Mouse (Mus musculus) cerebellum, adult 2 months (tissue): ENCODE measurements around the gene Fan1. TPM values are rescaled to one million over a fixed set of nuclear protein-coding genes. Genes with fewer than 3 reads are reported as not detected.

ENCODE experiments used
- DNase-seq, 2 experiments: peaks; one replicate each; pipeline ENCODE4 v3.0.0; 2021
- H3K27ac ChIP-seq: fragments of 200-500 bp; 2 replicates; pipeline ENCODE4 v1.5.1; 2012; ENCODE audit warnings: low read length, control low read depth, inconsistent platforms; ENCODE audit not compliant: insufficient read depth
- H3K27me3 ChIP-seq: fragments of 200-500 bp; 2 replicates; pipeline ENCODE4 v1.6.1; 2012; ENCODE audit warnings: inconsistent platforms, mild to moderate bottlenecking, low read length, moderate library complexity; ENCODE audit not compliant: control insufficient read depth, insufficient read depth
- H3K4me1 ChIP-seq: fragments of 200-500 bp; 2 replicates; pipeline ENCODE4 v1.6.1; 2011; ENCODE audit warnings: low read length; ENCODE audit not compliant: control insufficient read depth, insufficient read depth
- H3K4me3 ChIP-seq: fragments of 200-500 bp; replicated peaks from 2 replicates; pipeline ENCODE3; 2011; ENCODE audit warnings: mild to moderate bottlenecking, low read depth, low read length, control low read depth; ENCODE audit not compliant: insufficient read depth
- CTCF ChIP-seq: fragments of 200-500 bp; IDR thresholded peaks from 2 replicates; pipeline ENCODE4 v1.5.1; 2011; ENCODE audit warnings: low read depth, mild to moderate bottlenecking, control low read depth, low read length, moderate library complexity, borderline replicate concordance; ENCODE audit not compliant: insufficient read depth
- POLR2A ChIP-seq: fragments of 200-500 bp; IDR thresholded peaks from 2 replicates; pipeline ENCODE4 v1.6.1; 2011; ENCODE audit warnings: low read length, control low read depth, borderline replicate concordance; ENCODE audit not compliant: insufficient read depth
- WGBS: fragments of 180-500 bp; shearing (Covaris S2); methylation state at CpG from one replicate; pipeline ENCODE4 v1.1.7; 2018; 5-methylcytosine and 5-hydroxymethylcytosine counted together
- polyA plus RNA-seq: library from polyadenylated mRNA; depleted of rRNA; stranded (reverse); fragments of >200 nt; gene quantifications from 2 replicates; pipeline ENCODE4 v1.2.3, GENCODE M21; 2012; rRNA removed

Gene Fan1
- polyA plus RNA-seq, result 6.8 and 7.0 TPM in 2 replicates

DNA sequence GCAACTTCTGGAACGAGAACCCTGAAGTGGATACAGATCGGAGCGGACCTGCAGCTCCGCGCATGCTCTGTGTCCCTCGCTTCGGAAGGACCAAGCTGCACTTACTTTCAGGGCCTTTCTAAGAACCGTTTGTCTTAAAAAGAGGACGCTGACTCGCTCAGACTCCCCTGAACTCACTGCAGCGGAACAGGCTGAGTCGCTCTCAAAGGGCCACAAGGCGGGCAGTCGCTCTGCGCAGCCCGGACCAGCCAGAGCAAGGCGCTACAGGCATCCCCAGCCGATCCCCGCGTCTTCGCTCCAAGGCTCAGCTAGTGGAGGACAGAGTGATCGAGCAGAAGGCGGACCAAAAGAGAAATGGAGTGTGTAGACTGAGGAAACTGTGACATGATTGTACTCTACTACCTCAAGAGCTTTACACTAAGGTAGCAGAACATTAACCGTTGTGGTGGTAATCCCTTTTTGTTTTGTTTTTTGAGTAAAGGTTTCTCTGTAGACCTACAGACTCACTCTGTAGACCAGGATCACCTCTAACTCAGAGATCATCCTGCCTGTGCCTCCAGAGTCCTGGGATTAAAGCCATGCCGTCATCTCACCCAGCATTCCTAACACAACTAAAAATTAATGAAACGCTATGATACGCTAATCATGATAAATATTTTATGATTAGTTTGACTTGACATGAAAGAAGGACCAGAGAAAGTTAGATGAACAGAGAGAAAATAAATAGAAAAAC lies at the start of gene Fan1:
Gene Fan1 (minus strand): TSS at position 266 of the 733 bp plus-strand sequence.
- DNase-seq, result peak; percentile 86 to 92
- WGBS, result 3% methylated on average over 27 of the region's 27 CpGs
- H3K4me3 ChIP-seq, result peak within 1 kb of the TSS; percentile 79
- H3K27ac ChIP-seq, result peak within 1 kb of the TSS; percentile 71
- TF ChIP-seq CTCF (no peak), POLR2A (peak; percentile 97; the same call in 1 of the 2 replicates)
- H3K27me3 ChIP-seq, result no peaks in the 10 kb centered on the region
- H3K4me1 ChIP-seq, result peaks cover 8% of the 10 kb centered on the region; the same call in 1 of the 2 replicates

DNA sequence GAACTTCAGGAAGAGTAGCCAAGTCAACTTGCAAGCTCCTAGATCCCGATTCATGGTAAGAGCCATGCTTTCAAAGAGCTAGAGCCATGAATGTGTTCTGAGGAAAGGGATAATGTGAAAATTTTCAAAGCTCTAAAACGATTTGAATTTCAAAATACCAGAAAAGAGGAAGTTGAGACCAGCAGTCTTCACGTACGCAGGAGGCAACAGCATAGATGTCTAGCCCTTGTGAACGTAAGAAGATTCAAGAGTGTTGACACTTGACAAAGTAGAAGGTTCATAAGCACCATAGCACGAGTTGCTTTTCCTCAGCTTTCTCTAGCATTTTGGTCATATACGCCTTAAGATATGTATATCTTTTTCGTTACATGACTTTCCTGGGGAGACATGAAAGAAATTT lies 30.1 kb upstream of the Fan1 start:
- TF ChIP-seq CTCF (no peak), POLR2A (no peak)
- Histone ChIP-seq H3K27me3 (no peaks in the 10 kb centered on the region), H3K4me1 (no peaks in the 10 kb centered on the region), H3K27ac (no peak overlapping the region), H3K4me3 (no peak overlapping the region)
- 95% methylated on average over 8 of the region's 8 CpGs for WGBS
- no peak for DNase-seq

GRCm38 (mm10) chr7:64402452-64402851 lies 28.6 kb upstream of the Fan1 start:
- TF ChIP-seq POLR2A, result no peak
- no peak for TF ChIP-seq CTCF
- 87% methylated on average over 4 of the region's 4 CpGs for WGBS
- Histone ChIP-seq H3K27ac (no peak overlapping the region), H3K4me1 (no peaks in the 10 kb centered on the region), H3K4me3 (no peak overlapping the region), H3K27me3 (no peaks in the 10 kb centered on the region)
- DNase-seq, result no peak

- WGBS, result 34% methylated on average over 1 of the region's 1 CpGs
- H3K27ac ChIP-seq, result no peak overlapping the region
- no peak overlapping the region for H3K4me3 ChIP-seq
- no peak for TF ChIP-seq POLR2A
- no peak for TF ChIP-seq CTCF
- no peaks in the 10 kb centered on the region for H3K27me3 ChIP-seq
- DNase-seq, result no peak
- H3K4me1 ChIP-seq, result no peaks in the 10 kb centered on the region
Measured at GRCm38 (mm10) chr7:64400725-64401124, 26.8 kb upstream of the Fan1 start.

DNA sequence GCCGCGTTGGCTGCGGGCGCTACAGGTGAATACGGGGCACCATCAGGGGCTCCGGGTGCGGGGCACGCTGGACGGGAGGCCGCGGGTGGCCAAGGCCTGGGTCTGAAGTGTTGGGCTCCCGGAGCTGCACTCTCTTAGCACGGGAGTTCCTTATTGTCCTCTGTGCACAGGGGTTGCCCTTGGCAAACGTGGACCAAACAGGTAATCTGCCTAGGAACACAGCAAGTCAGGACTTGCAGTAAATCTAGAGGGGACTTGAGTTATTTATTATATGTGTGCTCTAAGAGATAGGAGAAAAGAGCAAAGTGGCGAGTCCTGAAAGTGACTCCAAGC lies 18.9 kb upstream of the Fan1 start:
- Histone ChIP-seq H3K27ac (peak overlapping the region; percentile 14; the same call in 1 of the 2 replicates), H3K4me1 (no peaks in the 10 kb centered on the region; the same call in none of the 2 replicates), H3K27me3 (no peaks in the 10 kb centered on the region), H3K4me3 (peak overlapping the region; percentile 96)
- no peak for DNase-seq
- TF ChIP-seq POLR2A (no peak), CTCF (no peak)
- WGBS, result under 1% methylated on average over 15 of the region's 15 CpGs

- 1% methylated on average over 54 of the region's 54 CpGs for WGBS
- Histone ChIP-seq H3K4me3 (peak within 1 kb of the TSS; percentile 96), H3K4me1 (no peaks in the 10 kb centered on the region; the same call in none of the 2 replicates), H3K27ac (peak within 1 kb of the TSS; percentile 14; the same call in 1 of the 2 replicates), H3K27me3 (no peaks in the 10 kb centered on the region)
- 0 out of 2 replicates have a peak, but pooled peaks have one; percentile 3 for TF ChIP-seq CTCF
- peak; percentile 91 for TF ChIP-seq POLR2A
- peak; percentile 93 to 95 for DNase-seq
Measured at GRCm38 (mm10) chr7:64392122-64392818, 18.4 kb upstream of the Fan1 start, which contains the start of the genes Mphosph10 and Mcee. Gene Mphosph10 (minus strand): TSS chr7:64392268. Gene Mcee (plus strand): TSS chr7:64392607.

DNA sequence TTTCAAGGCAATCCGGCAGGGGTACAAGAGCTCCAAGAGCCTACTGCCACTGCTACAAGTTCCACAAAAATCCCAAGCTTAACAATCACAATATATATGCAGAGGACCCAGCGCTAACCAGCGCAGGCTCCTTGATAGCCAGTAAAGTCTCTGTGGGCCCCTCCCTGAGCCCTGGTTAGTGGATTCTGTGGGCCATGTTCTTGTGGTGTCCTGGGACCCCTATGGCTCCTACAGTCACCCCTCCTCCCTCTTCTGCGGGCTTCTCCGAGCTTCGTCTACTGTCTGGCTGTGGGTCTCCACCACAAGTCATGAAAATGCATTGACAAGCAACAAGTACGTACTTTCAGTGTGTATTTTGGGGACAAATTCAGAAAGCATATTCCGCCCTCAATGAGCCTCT lies 17.6 kb upstream of the Fan1 start:
- Histone ChIP-seq H3K27me3 (no peaks in the 10 kb centered on the region), H3K4me3 (peak overlapping the region; percentile 96), H3K4me1 (no peaks in the 10 kb centered on the region; the same call in none of the 2 replicates), H3K27ac (no peak overlapping the region)
- peak; percentile 20 to 21 for DNase-seq
- 1% methylated on average over 8 of the region's 8 CpGs for WGBS
- TF ChIP-seq POLR2A, result no peak
- TF ChIP-seq CTCF, result no peak

- 6% methylated on average over 18 of the region's 18 CpGs for whole genome bisulfite sequencing
- no peaks in the 10 kb centered on the region for H3K27me3 ChIP-seq
- no peak for TF ChIP-seq POLR2A
- peak overlapping the region; percentile 79 for H3K4me3 ChIP-seq
- DNase-seq, result peak in 1 of 2 experiments; percentile 30
- peaks cover 8% of the 10 kb centered on the region; the same call in 1 of the 2 replicates for H3K4me1 ChIP-seq
- H3K27ac ChIP-seq, result peak overlapping the region; percentile 71
Measured at GRCm38 (mm10) chr7:64373147-64373829, 607 bp downstream of the Fan1 start.
